Mouse (Mus musculus) urinary bladder, postnatal 14 days (tissue): ENCODE measurements around the gene Fen1.
"Not testable (repeated sequence)": the region's sequence is repeated elsewhere in the genome, so short reads cannot be mapped to it uniquely, and the experiment has no call there.

ENCODE experiments used
- DNase-seq: peaks from one replicate; pipeline ENCODE4 v3.0.0; 2021; ENCODE audit warnings: low spot score

Gene Fen1

GRCm38 (mm10) chr19:10176941-10177372 lies 27.0 kb downstream of the Fen1 start:
- DNase-seq, result no peak

- DNase-seq, result no peak
Measured at GRCm38 (mm10) chr19:10176477-10176876, 27.5 kb downstream of the Fen1 start.

DNA sequence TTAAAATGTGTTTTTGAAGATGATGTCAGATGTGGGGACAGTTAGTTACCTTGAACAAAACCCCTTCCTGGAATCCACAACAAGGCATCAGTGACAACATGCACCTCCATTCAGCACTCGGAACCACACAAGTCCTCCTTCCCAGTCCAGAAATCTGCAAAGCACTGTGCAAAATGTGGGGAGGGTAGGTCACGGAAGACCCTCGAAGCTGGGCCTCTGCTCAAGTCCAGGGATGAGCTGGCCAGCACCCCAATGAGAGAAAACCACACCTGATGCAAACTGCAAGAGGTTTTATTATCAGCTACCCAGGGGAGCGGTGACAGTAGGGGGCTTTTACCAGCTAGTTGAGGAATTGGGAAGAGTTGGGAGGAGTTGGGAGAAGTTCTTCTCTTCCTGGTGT lies 29.0 kb downstream of the Fen1 start:
- DNase-seq, result no peak

DNA sequence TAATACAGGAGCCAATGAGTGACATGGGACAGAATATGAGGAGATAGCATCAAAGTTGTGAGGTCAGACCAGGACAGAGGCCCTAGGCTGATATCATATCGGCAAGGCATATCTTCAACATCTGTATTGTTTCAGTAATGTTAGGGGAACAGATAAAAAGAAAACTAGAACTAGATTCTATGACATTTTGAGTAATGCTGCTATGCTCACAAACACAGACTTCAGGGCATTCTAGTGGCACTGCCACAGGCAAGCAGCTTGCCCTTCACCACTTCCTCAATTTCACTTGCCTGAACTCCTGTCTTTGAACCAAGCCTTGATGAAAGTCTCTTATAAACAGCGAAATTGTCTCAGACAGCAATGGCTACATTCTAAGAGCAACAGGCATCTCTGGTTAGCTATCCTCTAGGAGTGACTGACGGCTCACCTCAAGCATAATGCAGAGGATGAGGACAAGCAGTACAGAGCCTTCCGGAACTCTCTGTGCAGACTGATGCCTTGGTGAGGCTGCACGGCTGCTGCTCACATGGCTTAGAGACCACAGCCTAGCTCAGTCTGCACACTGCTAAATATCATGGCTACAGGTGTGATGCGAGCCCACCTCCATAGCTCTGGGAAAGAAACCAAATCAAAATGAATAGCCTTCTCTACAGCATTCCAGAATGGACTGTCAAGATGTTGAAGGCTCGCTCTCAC lies 30.0 kb downstream of the Fen1 start:
- no peak for DNase-seq

GRCm38 (mm10) chr19:10173116-10173718 lies 30.8 kb downstream of the Fen1 start:
- DNase-seq, result peak; percentile 59

GRCm38 (mm10) chr19:10171846-10172245 lies 32.1 kb downstream of the Fen1 start:
- DNase-seq, result no peak

GRCm38 (mm10) chr19:10171359-10171758 lies 32.6 kb downstream of the Fen1 start:
- DNase-seq, result no peak

- DNase-seq, result no peak
Measured at GRCm38 (mm10) chr19:10170466-10170865, 33.5 kb downstream of the Fen1 start.

- not testable (repeated sequence) for DNase-seq
Measured at GRCm38 (mm10) chr19:10169692-10170330, 34.2 kb downstream of the Fen1 start.

DNA sequence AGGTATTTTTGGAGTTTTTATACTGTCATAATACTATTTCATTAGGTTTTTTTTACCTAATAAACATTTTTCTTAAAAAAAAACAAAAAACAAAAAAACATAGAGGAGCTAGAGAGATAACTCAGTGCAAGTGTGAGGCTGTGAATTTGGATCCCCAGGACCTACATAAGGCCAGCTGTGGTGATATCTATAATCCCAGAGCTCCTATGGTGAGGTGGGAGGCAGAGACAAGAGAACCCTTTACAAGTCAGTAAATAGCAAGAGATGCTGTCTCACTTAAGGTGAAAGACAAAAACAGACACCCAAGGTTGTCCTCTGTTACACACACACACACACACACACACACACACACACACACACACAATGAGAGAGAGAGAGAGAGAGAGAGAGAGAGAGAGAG lies 34.8 kb downstream of the Fen1 start:
- no peak for DNase-seq

- DNase-seq, result no peak
Measured at GRCm38 (mm10) chr19:10168441-10168840, 35.5 kb downstream of the Fen1 start.

GRCm38 (mm10) chr19:10167951-10168350 lies 36.0 kb downstream of the Fen1 start:
- DNase-seq, result no peak

DNA sequence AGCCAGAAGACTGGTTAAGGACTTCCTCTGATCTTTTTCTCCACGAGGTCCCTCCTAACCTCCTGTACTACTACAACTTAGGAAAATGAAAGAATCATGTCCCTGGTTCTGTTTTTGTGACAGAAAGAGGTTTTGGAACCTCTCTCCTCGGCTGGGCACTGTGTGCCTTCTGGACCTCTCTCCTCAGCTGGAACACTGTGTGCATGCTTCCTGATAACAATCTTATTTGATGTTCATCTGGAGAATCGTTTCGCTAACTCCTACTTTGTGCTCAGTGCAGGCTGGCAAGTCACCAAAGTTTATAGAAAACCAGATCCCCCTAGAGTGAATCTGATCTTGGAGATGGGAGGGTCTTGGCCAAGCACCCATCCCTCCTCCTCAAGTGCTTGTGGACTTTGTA lies 36.9 kb downstream of the Fen1 start:
- DNase-seq, result no peak

GRCm38 (mm10) chr19:10165928-10166327 lies 38.0 kb downstream of the Fen1 start:
- not testable (repeated sequence) for DNase-seq

DNA sequence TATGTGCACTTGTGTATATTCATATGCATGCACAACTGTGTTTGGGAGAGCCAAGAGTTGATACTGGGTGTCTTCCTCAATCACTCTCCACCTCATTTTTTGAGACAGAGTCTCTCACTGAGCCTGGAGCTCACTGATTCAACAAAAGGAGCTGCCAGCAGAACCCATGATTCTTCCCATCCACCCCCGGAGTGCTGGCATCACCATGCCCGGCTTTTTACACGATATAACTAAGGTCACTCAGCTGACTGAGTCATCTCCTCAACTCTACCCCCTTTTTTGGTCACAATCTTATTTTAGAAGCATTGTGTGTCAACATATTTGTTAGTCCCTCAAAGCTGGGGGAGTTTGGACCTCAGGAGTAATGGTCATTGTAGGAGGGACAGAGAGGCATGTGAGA lies 40.1 kb downstream of the Fen1 start:
- DNase-seq, result no peak

DNA sequence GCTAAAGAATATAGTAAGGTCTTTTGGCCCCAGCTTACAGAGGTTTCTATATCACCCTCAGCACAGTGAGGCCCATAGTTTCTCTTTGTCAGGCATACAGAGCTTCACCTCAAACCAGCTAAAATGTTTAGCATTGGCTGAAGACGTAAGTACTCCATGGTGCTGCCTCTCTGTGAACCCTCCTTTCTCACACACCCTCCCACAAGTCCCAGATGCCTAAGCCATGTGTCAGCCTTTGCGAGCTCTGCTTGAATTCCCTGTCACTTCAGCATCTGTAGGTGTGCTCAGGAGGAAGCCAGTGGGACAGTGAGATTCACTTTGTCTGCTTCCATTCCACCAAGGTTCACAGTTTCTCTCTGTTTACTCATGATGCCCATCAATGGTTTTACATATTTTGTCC lies 46.2 kb downstream of the Fen1 start:
- DNase-seq, result no peak

- no peak for DNase-seq
Measured at GRCm38 (mm10) chr19:10149189-10149588, 54.8 kb downstream of the Fen1 start.
